Mouse (Mus musculus): ENCODE measurements around the gene Akr1b10.
"Not testable (repeated sequence)": the region's sequence is repeated elsewhere in the genome, so short reads cannot be mapped to it uniquely, and the experiment has no call there.

Akr1b10 gene

DNA sequence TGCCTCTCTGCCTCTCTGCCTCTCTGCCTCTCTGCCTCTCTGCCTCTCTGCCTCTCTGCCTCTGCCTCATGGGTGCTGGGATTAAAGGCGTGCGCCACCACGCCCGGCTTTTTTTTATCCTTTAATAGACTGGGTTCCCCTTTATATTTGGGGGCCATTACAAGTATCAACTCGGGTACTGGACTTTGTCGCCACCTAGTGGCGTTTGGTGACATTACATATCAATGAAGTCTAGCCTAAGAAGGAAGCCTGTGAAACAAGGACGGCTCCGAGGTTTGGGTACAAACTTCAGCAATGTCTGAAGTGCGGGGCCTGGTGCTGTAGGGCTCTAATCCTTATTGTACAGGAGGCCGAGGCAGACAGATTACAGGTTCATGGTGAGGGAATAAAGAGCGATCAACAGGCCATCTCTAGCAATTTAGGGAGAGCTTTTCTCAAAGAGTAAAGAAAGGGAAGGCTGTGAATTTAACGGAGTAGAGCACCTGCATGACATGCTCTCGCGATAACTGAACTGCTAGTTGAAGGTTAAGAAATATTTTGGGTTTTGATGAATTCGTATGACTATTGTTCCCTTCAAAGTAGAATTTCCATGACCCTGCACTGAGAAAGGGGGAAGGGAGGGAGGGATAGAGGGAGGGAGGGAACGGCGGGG, 12.2 kb upstream of the Akr1b10 start:
- peak; percentile 77 for DNase-seq (ENCODE audit: low spot score)

DNA sequence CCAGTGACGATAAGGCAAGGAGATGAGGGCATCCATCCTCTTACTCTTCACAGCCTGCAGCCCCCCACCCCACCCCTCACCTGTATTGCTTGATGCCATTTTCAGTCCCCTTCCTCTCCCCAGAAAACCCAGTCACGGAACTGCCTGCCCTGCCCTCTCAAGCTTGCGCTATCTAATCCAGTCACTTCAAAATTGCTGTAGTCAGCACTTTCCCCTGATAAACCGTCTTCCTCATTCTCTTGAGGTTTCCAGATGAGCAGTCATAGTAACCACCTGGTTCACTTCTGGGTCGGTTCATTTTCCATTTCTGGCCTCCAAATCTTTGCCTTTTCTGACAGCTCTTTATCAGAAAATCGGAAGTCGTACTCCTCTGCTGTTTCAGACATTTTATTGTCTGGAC, 10.2 kb upstream of the Akr1b10 start:
- peak; percentile 16 for DNase-seq (ENCODE audit: low spot score)

- DNase-seq (ENCODE audit: low spot score), result not testable (repeated sequence)
Measured at GRCm38 (mm10) chr6:34375888-34376287, 8.1 kb upstream of the Akr1b10 start.

DNA sequence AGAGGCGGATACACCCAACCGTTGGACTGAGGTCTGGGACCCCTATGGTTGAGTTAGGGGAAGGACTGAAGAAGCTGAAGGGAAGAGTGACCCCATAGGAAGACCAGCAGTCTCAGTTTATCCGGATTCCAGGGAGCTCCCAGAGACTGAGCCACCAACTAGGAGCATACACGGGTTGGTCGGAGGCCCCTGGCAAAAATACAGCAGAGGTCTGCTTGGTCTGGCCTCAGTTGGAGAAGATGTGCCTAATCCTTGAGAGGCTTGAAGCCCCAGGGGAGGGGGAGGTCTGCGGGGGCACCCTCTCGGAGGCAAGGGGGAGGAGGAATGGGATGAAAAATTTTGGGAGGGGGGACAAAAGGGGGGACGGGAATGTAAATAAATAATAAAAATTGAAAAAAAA, 617 bp upstream of the Akr1b10 start:
- no peak for DNase-seq (ENCODE audit: low spot score)

- peak; percentile 50 for DNase-seq (ENCODE audit: low spot score)
Measured at GRCm38 (mm10) chr6:34384701-34385370, 818 bp downstream of the Akr1b10 start.

- no peak for DNase-seq (ENCODE audit: low spot score)
Measured at GRCm38 (mm10) chr6:34388420-34389156, 4.6 kb downstream of the Akr1b10 start.

DNA sequence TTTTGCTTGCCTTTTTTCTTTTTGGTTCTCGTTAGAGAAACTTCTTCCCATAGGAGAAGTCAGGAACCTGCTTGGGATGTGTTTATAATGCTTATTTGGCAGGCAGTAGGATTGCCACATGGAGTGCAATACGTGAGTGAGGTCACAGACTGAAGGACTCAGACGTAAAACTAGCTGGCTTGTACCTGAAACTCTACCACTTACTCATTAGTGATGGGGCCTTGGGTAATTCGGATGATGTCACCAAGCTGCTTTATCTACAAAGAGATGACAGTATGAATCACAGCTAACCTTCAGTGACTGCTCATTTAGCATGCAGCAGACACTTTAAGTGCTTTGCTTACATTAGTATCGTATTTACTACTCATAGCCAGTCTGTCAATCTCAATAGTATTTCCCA, 11.9 kb downstream of the Akr1b10 start:
- DNase-seq (ENCODE audit: low spot score), result no peak

- no peak for DNase-seq (ENCODE audit: low spot score)
Measured at GRCm38 (mm10) chr6:34398431-34398830, 14.4 kb downstream of the Akr1b10 start.

DNA sequence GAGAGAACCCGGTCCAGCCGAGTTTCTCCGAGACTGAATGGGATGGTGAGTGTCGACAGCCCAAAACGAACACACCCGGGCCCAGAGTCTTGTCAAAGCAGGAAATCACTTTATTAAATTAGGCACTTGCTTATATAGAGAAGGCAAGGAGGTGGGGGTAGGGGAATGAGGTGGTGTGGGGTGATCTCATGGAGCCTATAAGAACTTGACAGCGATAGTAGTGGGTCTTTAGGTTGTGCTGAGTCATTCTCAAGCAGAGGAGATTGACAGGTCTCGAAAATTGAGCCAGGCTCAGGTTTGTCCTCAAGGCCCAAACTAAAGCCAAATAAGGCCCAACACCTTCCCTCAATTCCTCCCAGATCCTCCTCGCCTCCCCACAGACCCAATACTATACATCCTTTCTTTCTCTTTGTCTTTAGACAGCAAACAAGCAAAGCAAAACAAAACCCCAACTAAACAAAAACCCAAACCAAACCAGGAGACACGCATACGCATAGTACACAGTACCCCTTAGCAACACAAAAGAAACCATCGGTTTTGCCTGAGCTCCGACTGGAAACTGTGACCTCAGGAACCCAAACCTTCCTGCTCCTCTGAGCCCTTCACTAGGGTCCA, 15.7 kb downstream of the Akr1b10 start:
- no peak for DNase-seq (ENCODE audit: low spot score)

- DNase-seq (ENCODE audit: low spot score), result no peak
Measured at GRCm38 (mm10) chr6:34400696-34401095, 16.7 kb downstream of the Akr1b10 start.

DNA sequence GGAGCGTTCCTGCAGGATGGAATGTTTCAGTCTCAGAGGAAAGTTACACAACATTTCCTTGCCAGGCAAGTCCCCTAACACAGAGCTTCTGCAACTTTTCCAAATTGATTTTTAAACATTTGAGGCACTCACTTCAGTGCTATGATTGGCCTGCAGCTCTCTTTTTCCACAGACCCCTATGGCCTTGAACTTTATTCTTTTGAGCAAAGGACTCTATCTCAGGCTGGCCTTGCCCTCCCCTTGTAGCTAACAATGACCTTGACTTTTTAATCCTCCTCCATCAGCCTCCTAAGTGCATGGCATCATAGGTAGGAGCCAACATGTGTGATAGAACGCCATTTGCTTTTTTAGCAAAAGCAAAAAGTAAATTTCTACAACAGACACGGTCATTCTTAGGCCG, 22.7 kb downstream of the Akr1b10 start:
- DNase-seq (ENCODE audit: low spot score), result no peak

DNA sequence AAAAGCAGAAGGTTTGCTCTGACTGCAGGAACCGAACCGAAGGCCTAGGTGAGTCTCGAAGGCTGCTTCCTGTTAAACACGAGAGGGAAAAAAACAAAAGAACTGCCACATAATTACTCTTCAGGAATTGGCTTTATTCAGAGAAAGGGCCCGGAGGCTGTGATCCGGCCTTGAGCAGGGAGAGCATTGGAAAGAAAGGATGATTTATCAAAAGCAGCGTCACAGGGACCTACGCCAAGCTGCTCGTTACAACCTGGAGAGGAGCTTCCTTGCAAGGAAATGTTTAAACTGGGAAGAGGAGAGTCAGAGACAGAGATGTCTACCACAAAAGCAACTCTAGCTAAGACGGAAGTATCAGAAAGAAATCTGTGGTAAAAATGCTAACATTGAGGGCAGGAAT, 23.4 kb downstream of the Akr1b10 start:
- no peak for DNase-seq (ENCODE audit: low spot score)

- DNase-seq (ENCODE audit: low spot score), result no peak
Measured at GRCm38 (mm10) chr6:34412023-34412422, 28.0 kb downstream of the Akr1b10 start, which contains the start of gene Akr1b7. Gene Akr1b7 (plus strand): TSS chr6:34412334.

DNA sequence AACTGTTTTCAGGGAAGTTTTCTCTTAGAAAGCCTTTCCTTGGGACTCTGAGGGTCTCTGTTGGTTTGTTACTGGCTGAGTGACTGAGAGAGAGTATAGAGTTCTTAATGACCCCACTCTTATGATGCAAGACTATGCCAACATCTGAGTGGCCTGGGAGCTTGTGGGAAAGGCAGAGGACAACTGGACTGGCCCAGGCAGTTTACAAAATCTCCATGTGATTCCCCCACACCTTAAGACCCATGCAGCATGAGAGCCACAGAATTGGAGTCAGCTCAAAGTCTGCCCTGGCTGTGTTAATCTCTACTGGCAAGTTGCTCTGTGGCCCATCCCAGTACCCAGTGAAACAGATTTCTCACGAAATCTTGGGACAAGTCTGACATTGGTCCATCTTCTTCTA, 28.7 kb downstream of the Akr1b10 start:
- DNase-seq (ENCODE audit: low spot score), result no peak

GRCm38 (mm10) chr6:34413386-34413785, 29.4 kb downstream of the Akr1b10 start:
- DNase-seq (ENCODE audit: low spot score), result not testable (repeated sequence)

DNA sequence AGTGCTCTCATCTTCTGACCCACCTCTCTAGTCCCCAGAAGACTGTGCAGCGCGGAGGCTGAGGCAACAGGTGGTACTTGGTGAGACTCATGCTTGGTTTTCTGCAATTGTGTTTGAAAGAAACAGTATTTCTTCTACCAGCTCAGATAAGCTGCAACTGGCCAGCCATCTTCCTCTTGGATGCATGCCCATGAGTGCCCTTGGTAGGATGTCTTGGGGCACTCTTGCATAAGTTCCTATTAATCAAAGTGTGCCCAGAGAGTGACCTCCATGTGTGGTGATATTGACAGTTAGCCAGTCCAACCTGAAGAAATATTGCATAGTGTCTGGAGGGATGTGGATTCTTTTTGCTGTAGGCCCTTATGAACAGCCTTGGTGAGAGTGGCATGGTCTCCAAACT, 32.5 kb downstream of the Akr1b10 start:
- DNase-seq (ENCODE audit: low spot score), result no peak

DNA sequence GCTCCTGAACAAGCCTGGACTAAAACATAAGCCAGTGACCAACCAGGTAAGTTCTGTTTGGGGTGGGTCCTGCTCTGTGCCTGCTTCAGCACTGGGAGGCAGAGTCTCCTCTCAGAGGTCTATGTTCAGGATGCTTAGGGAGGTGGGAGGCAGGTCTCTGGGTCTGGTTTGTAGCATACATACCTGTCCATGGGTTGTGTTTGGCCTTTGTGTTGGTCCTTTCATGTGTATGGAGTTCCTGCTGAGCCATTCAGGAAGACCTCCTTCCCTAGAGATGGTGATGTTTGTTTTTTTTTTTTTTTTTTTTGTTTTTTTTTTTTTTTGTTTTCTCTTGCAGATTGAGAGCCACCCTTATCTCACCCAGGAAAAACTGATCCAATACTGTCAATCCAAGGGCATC, 35.1 kb downstream of the Akr1b10 start:
- no peak for DNase-seq (ENCODE audit: low spot score)

- DNase-seq (ENCODE audit: low spot score), result no peak
Measured at GRCm38 (mm10) chr6:34439006-34439405, 55.0 kb downstream of the Akr1b10 start.

DNA sequence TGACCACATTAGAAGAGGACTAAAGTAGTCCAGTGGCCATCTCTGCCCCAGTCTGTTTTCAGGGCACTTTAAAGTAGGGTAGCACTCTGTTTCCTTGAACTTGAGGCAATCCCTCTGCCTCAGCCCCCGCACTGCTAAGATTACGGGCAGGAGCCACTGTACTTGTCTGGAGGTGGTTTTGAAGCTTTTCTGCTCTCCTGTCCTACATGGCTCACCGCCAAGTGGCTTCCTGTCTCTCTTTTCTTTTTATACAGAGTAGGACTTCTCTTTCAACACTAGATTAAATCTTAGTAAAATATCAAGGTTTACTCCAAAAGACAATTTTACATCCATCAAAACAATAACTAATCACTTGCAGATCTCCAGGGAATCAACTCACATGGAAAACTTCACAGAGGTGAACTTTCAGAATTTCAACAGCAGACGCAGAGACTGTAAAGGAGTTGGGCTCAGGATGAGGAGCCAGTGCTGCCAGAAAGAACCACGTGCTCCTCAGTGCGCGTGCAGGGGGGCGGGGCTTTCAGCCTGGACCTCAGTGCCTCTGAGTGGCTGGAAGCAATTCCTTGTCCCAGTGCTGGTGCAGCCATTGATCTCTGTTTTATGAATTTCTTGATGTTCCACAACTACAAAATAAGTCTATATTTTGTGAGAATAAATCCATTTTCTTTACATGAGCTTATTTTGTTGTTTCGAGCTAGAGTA, 57.7 kb downstream of the Akr1b10 start:
- DNase-seq (ENCODE audit: low spot score), result no peak

- DNase-seq (ENCODE audit: low spot score), result peak; percentile 12
Measured at GRCm38 (mm10) chr6:34443791-34444190, 59.8 kb downstream of the Akr1b10 start.

Measured in lung, postnatal 25 days (tissue).